Mouse (Mus musculus) left cerebral cortex, adult 8-10 months (tissue): ENCODE data around the gene Tcf12. TPM values are rescaled to one million over a fixed set of nuclear protein-coding genes. Genes with fewer than 3 reads are reported as not detected.

Source experiments
- DNase-seq, 2 experiments: peaks; one replicate each; pipeline ENCODE4 v3.0.0; 2022; ENCODE audit warnings: low spot score in 2 of 2
- total RNA-seq, 4 experiments: library from RNA; stranded (reverse); gene quantifications; 2 replicates each; pipeline ENCODE4 v1.2.4; 2022

The Tcf12 gene
- total RNA-seq, 4 experiments from 2014 or later: 44.5 to 53.5 (median 47.2) TPM

GRCm38 (mm10) chr9:71841850-71842249 is 269.8 kb downstream of the Tcf12 start:
- DNase-seq: no peak

DNA sequence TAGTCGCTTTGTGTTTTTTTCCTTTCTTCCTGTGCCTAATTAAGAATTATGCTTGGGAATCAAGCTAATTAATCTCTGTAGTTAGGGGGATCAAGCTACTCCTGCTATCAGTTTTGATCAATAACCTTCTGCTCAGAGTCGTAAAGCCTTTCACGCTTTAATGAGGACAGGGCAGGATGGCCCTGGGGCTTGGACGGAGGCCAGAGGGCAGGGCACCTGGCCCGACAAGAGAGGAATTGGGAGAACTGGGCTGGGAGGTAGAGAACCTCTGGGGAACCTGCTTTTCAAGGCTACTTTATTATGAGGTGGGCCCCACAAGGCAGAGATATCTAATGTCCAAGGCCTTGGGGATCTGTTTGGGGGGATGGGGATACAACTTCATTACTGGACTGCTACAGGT is 274.3 kb downstream of the Tcf12 start:
- no peak for DNase-seq

DNA sequence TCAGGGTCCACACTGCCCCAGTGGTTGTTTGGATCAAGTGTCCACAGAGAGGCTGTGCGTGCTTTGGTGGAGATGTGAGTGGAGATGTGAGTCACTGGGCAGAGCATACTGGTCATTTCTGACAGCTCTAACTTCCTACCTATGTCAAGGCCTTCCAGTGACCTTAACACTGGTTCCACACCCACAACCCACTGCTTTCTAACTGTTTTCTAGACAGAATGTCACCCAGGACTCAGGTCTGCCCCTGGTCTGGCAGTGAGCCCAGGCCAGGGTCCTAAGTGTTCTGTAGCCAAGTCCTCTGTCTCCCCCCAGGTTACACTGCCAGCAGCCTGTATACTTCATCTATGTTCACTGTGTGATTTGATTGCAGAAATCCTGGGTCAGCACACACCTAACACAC is 275.3 kb downstream of the Tcf12 start:
- no peak for DNase-seq

DNA sequence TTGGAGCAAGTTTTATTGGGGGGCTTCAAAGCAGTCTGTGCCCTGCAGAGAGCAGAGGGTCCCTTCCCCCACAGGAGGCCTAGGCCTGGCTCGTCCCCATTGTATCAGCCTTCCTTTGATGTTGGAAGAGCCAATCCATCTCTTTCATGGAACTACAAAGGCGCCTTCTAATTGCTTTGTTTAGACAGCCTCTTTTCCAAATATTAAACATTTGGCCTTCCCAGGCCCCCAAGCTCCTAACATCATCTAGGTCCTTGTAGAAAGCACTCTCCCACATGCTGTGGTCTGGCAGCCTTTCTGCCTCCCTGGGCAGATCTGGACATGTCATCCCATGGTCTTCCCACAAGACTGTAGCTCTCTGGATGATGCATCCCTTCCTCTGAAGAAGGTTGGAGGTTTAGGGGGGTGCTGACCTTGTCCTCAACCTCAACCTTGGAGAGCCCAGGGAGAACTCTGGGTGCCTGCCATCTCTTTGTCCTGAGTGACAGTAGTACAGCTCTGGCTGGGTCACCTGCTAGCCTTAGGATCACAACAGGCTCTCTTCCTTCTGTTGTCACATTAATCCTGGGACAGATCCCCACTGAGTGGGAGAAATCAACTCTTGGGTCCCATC is 276.4 kb downstream of the Tcf12 start:
- no peak for DNase-seq

- DNase-seq: no peak
These were observed 277.0 kb downstream of the Tcf12 start for GRCm38 (mm10) chr9:71834707-71835106.

GRCm38 (mm10) chr9:71831756-71832699 is 279.6 kb downstream of the Tcf12 start:
- DNase-seq: peak in 1 of 2 experiments; percentile 71

DNA sequence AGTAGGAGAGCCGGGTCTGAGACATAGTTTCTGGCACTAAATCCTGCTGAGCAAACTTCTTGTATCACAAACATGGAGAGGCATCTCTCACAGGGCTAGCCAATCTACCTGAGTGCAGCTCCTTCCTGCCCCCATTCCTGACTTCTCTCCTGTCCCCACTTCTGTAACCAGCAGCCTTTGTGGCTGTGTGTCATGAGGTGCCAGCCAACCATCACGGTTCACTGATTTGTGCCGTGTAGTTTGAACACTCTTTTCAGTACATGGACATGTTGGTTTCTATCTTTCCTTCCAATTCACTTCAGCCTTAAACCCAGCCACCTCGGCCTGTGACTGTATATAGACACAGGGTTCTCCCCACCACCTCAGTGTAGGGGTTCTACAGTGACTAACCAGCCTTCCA is 280.7 kb downstream of the Tcf12 start:
- no peak for DNase-seq

GRCm38 (mm10) chr9:71830365-71830764 is 281.3 kb downstream of the Tcf12 start:
- no peak for DNase-seq

DNA sequence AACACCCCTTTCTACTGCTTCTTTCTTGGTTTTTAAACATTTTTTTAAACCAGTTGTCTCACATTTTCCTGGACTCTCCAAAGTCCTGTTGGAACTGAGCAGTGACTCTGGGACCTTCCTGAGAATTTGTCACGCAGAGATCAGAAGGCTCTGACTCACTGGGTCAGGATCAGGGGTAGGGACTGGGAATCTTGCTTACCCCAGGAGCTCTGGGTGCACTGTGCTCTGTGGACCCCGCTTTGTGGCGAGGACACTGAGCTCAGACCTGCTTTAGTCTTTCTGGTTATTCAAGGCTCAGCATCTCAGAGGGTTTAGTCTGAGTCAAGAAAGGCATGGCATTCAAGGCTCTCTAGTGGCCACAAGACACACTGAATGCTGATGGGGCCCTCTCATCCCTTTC is 281.9 kb downstream of the Tcf12 start:
- DNase-seq: no peak

- no peak for DNase-seq
These were observed 282.5 kb downstream of the Tcf12 start for GRCm38 (mm10) chr9:71829137-71829536.

DNA sequence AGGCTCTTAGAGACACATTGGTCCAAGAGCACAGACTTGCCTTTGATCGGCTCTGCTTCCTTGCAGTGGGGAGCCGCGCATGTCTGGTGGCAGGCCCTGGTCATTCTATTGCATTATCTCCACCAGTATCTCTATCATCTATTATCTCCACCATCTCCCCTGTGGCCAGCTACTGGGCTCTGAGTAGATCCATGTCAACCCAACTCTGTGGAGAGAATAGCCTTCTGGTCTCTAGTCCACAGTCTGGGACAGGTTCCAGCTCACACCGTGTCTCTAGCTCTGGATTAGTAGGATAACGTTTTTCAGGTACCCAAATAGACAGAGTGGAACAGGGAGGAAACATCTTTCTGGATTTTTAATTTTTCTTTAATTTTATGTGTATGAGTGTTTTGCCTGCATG is 284.3 kb downstream of the Tcf12 start:
- no peak for DNase-seq

DNA sequence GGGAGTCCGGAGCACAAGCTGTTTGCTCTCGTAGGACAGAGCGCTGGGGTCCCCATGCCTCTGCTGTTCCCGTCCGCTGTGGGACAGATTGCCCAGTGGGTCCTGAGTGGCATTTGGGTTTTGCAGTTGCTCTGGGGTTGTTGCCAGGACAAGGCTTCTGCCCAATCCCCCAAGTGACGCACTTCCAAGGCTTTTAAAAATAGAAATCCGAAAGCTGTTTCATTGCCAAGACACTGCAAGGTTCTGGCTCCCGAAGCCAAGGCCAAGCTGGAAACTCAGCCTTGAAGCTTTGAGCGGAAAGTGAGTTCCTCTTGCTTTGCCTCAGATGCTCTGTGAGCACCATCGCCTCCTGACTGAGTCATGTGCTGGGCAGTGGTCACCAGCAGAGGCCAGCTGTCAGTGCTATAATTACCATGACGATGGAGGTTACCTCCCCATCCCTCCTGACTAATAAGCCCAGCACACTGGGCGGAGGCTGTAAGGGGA is 285.6 kb downstream of the Tcf12 start:
- peak in 1 of 2 experiments; percentile 34 for DNase-seq

GRCm38 (mm10) chr9:71822003-71822402 is 289.7 kb downstream of the Tcf12 start:
- no peak for DNase-seq

DNA sequence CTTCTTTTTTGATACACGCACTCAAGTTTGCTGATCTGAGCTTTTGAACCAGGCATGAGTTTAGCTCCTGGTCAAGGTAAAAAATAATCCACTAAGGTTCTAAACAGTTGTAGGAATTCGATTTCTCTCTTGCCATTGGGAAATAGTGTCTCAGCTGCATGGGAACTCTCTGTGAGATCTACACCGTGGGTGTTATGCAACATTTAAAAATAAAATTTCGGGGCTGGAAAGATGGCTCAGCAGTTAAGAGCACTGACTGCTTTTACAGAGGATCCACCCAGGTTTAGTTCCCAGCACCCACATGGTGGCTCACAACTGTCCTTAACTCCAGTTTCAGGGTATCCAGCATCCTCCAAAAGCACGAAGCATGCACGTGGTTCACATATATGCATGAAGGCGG is 293.2 kb downstream of the Tcf12 start:
- DNase-seq: peak in 1 of 2 experiments; percentile 52

- no peak for DNase-seq
These were observed 295.6 kb downstream of the Tcf12 start for GRCm38 (mm10) chr9:71816121-71816520.

DNA sequence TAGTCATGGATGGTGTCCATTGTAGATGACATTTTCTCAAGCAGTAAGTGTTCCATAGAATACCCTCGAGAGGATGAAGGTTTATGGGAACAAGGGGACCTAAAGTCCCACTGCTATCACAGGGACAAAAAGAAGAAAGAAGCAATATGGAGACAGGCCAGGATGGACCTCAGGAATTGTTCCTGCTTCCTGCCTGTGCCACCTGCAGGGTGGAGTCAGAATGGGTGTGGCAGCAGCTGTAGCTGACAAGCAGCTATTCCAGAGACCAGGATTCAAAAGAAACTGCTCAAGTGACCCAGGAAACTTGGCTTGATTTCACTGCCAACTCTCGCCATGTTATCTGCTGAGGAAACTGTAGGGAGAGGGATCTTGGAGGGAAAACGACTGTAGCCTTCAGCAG is 298.1 kb downstream of the Tcf12 start:
- no peak for DNase-seq

DNA sequence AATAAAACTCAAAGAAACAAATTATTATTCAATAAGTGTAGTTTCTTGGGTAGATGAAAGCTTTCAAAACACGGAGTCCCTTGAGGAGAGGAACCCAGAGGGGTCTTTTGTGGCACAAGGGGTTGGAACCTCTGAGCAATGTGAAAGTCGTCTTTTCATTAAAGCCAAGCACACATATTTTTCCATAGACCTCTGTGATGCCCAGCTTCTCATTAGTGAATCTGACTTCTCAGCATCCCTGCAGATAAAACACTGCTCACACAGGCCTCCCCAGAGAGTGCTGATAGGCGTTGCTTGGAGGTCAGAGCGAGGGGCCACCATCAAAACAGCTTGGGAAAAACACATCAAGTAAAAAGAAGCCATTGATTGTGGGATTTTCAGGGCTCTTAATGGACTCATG is 298.8 kb downstream of the Tcf12 start:
- no peak for DNase-seq

DNA sequence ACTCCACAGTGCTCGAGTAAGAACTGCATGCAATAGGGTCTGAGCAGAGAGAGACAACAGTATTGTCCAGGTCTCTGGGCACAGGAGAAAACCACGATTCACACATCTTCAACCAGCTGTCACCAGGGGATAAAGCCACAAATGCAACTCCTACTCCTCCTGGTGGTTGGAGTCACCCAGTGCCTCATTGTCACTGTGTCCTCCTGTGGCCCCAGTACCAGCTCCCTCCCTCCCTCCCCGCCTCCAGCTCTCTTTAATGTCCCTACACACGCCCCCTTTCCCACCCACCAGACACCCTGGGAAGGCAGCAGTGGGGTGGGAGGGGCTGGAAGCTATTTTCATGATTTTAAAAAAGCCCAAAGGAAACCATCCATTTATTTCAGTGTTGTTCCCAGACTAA is 299.3 kb downstream of the Tcf12 start:
- DNase-seq: no peak

- DNase-seq: no peak
These were observed 300.3 kb downstream of the Tcf12 start for GRCm38 (mm10) chr9:71811404-71811803.

- DNase-seq: no peak
These were observed 300.9 kb downstream of the Tcf12 start for GRCm38 (mm10) chr9:71810723-71811122.

DNA sequence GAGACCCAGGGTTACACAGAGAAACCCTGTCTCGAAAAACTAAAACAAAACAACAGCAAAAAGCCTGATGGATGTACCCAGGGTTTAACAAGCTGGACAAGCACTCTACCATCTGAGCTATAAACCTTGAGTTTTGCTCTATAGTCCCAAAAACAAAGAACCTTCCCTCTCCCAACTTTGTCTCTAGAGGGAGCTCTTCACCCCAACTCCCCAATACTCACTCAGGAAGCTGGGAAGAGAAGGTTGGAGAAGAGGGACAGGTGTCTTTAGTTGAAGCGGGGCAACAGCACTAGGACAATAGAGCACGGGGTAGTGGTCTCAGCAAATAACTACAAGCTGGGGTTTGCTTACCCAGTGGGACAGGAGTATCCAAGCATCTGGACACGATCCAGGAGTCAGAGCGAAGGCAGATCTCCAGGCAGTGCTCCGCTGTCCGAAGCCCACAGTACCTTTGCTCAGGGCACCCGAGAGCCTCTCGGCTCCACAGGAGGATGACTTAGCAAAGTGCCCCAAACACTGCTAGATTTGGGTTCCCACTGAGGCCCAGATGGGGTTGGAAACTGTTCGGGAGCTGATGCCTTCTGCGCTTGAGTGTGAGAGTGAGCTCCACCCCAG is 302.9 kb downstream of the Tcf12 start:
- no peak for DNase-seq

DNA sequence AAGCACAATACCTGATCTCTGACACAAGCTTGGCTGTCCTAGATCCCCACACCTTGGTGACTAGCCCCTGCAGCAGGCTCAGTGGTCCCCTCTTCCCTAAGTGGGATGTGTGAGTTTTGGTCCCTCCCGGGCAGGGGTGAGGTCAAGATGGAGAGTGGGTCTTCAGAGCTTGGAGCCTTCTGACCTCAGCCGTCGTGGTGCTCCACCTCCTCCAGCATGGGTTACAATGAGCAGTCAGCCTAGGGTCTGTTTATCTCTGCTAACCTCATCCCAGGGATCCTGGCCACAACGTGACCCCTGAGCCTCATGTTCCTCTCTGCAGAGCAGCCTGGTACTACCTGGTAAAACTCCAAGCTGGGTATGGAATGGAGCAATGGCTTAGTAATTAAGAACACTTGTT is 303.9 kb downstream of the Tcf12 start:
- no peak for DNase-seq
